Mouse (Mus musculus) liver, embryonic 16.5 days (tissue): ENCODE measurements at regions not wholly inside any gene's neighbourhood (a gene's known extent, or its start where the extent isn't known, plus 50 kb on each side); places are given as distances from the start of the nearest gene placed in this dataset.

Source experiments
- ATAC-seq: fragments of 200-750 bp; cut with Nextera tagmentation; 2 replicates; pipeline ENCODE4 v1.8.0; 2017; ENCODE audit warnings: low read depth, mild to moderate bottlenecking, moderate number of reproducible peaks, moderate library complexity
- H3K27ac ChIP-seq: fragments of 300-500 bp; sonication (generic); 2 replicates; pipeline ENCODE4 v1.5.1; 2014; ENCODE audit warnings: mild to moderate bottlenecking, low read length
- H3K27me3 ChIP-seq: fragments of 300-500 bp; sonication (generic); 2 replicates; pipeline ENCODE4 v1.6.1; 2014; ENCODE audit warnings: low read depth, low read length, mixed read lengths; ENCODE audit not compliant: control insufficient read depth, insufficient read depth
- H3K36me3 ChIP-seq: fragments of 300-500 bp; sonication (generic); 2 replicates; pipeline ENCODE4 v1.6.1; 2014; ENCODE audit warnings: mild to moderate bottlenecking; ENCODE audit not compliant: control insufficient read depth, insufficient read depth
- H3K4me1 ChIP-seq: fragments of 300-500 bp; sonication (generic); 2 replicates; pipeline ENCODE4 v1.6.1; 2014; ENCODE audit warnings: low read depth, low read length, mixed read lengths; ENCODE audit not compliant: control insufficient read depth
- H3K4me2 ChIP-seq: fragments of 300-500 bp; sonication (generic); 2 replicates; pipeline ENCODE4 v1.6.1; 2014; ENCODE audit warnings: low read depth, low read length, mixed read lengths
- H3K4me3 ChIP-seq: fragments of 300-500 bp; sonication (generic); 2 replicates; pipeline ENCODE4 v1.5.1; 2014; ENCODE audit warnings: low read depth, mild to moderate bottlenecking, low read length
- H3K9ac ChIP-seq: fragments of 300-500 bp; sonication (generic); 2 replicates; pipeline ENCODE4 v1.6.1; 2014; ENCODE audit warnings: low read depth, low read length
- H3K9me3 ChIP-seq: fragments of 300-500 bp; sonication (generic); replicated peaks from 2 replicates; pipeline ENCODE4 v1.6.1; 2016; ENCODE audit warnings: low read length; ENCODE audit not compliant: control insufficient read depth
- WGBS: fragments of 180-500 bp; shearing (Covaris S2); extraction: QIAGEN DNeasy Blood & Tissue Kit; methylation state at CpG from one replicate; pipeline ENCODE4 v1.1.7; 2014; ENCODE audit not compliant: insufficient replicate concordance; 5-methylcytosine and 5-hydroxymethylcytosine counted together

- H3K36me3 ChIP-seq = no peaks in the 10 kb centered on the region
- H3K9ac ChIP-seq = no peak overlapping the region
- H3K4me1 ChIP-seq = no peaks in the 10 kb centered on the region
- H3K27me3 ChIP-seq = no peaks in the 10 kb centered on the region
- H3K4me2 ChIP-seq = no peak overlapping the region
- no peak for ATAC-seq
- no peak overlapping the region for H3K4me3 ChIP-seq
- no peak overlapping the region for H3K27ac ChIP-seq
- H3K9me3 ChIP-seq = no peaks in the 10 kb centered on the region
- 71% methylated on average over 3 of the region's 3 CpGs for WGBS
Observed at GRCm38 (mm10) chr1:189107156-189107555, 99.5 kb upstream of the Kctd3 start.

GRCm38 (mm10) chr1:189105276-189105675 lies 97.6 kb upstream of the Kctd3 start:
- Histone ChIP-seq H3K9me3 (no peaks in the 10 kb centered on the region), H3K4me2 (no peak overlapping the region), H3K27ac (no peak overlapping the region), H3K4me1 (no peaks in the 10 kb centered on the region), H3K4me3 (no peak overlapping the region), H3K36me3 (no peaks in the 10 kb centered on the region), H3K9ac (no peak overlapping the region), H3K27me3 (no peaks in the 10 kb centered on the region)
- 54% methylated on average over 4 of the region's 4 CpGs for WGBS
- no peak for ATAC-seq

DNA sequence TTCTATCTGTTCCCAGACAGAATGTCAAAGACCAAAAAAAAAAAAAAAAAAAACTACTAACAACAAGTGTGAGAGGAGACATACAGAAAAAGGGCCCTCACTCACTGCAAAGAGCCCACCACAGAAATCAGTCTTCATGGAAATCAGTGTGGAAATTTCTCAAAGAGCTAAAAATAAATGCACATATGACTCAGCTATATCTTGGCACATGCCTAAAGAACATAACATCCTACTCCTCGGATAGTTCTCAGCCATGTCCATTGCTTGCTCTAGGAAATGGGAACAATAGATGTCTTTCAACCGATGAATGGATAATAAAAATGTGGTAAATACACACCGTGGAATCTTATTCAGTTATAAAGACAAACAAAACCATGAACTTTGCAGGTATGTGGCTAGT lies 95.1 kb upstream of the Kctd3 start:
- no peak for ATAC-seq
- Histone ChIP-seq H3K4me1 (no peaks in the 10 kb centered on the region), H3K27me3 (no peaks in the 10 kb centered on the region), H3K4me2 (no peak overlapping the region), H3K4me3 (no peak overlapping the region), H3K9me3 (no peaks in the 10 kb centered on the region), H3K36me3 (no peaks in the 10 kb centered on the region), H3K27ac (no peak overlapping the region), H3K9ac (no peak overlapping the region)
- WGBS = 53% methylated on average over 3 of the region's 3 CpGs

DNA sequence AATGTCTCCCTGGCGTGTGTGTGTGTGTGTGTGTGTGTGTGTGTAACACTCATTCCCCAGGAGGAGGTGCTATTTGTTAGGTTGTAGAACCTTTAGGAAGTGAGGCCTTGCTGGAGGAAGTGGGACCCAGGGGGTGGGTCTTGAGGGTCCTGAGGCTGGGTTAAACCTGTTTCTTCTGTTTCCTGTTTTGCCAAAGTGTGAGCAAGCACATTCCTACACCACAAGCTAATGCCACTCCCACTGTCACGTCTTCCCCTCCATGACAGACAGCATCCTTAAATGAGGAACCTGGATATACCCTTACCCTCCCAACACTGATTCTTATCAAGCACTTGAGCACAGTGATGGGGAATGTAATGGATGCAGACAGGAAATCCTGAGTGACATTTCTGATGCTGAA lies 91.5 kb upstream of the Kctd3 start:
- H3K4me3 ChIP-seq = no peak overlapping the region
- H3K9me3 ChIP-seq = no peaks in the 10 kb centered on the region
- H3K4me2 ChIP-seq = no peak overlapping the region
- ATAC-seq = no peak
- H3K9ac ChIP-seq = no peak overlapping the region
- no peaks in the 10 kb centered on the region for H3K4me1 ChIP-seq
- H3K36me3 ChIP-seq = no peaks in the 10 kb centered on the region
- no peaks in the 10 kb centered on the region for H3K27me3 ChIP-seq
- 29% methylated on average over 2 of the region's 2 CpGs for WGBS
- no peak overlapping the region for H3K27ac ChIP-seq

DNA sequence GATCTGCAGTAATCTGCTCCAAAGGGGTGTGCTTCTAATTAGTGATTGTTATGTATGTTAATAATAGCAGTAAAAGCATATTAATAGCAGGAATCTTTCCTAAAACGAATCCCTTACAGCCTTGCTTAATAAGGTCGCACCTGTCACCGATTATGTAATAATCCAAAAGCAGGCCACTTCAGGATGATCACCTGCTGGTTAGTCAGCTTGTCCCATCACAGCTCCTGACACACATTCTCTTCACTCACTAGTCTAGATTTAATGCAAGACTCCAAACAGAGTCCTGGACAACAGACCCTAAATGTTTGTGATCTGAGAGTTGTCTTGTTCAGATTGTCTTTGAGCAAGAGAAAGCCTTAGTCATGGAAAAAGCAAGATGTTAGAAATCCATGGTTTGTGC lies 85.2 kb upstream of the Kctd3 start:
- Histone ChIP-seq H3K9ac (no peak overlapping the region), H3K4me2 (no peak overlapping the region), H3K4me1 (no peaks in the 10 kb centered on the region), H3K27ac (no peak overlapping the region), H3K27me3 (no peaks in the 10 kb centered on the region), H3K9me3 (no peaks in the 10 kb centered on the region), H3K36me3 (no peaks in the 10 kb centered on the region), H3K4me3 (no peak overlapping the region)
- no peak for ATAC-seq
- WGBS = 61% methylated on average over 3 of the region's 3 CpGs

DNA sequence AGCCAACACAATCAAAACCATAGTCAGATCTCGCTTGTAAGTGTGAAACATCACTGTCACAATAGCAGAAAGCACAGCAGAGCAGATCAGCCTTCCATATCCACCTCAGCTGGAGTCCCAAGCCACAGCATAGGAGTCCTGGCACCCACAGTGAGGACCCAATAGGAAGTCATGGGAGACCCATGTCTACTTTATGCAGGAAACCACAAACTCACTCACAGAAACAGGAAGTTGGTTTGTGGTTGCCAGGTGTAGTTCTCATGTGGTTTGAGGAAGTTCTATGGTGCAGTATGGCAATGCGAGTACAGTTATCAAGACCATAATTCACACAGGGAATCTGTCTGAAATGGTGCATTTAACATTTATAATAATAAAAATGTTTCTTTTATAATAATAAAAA lies 77.6 kb upstream of the Kctd3 start:
- ATAC-seq = peak; percentile 13; the same call in 1 of the 2 replicates
- Histone ChIP-seq H3K36me3 (no peaks in the 10 kb centered on the region), H3K27ac (no peak overlapping the region), H3K4me1 (no peaks in the 10 kb centered on the region), H3K4me3 (no peak overlapping the region), H3K4me2 (no peak overlapping the region), H3K9ac (no peak overlapping the region), H3K27me3 (no peaks in the 10 kb centered on the region), H3K9me3 (no peaks in the 10 kb centered on the region)
- WGBS = 17% methylated on average over 2 of the region's 2 CpGs

DNA sequence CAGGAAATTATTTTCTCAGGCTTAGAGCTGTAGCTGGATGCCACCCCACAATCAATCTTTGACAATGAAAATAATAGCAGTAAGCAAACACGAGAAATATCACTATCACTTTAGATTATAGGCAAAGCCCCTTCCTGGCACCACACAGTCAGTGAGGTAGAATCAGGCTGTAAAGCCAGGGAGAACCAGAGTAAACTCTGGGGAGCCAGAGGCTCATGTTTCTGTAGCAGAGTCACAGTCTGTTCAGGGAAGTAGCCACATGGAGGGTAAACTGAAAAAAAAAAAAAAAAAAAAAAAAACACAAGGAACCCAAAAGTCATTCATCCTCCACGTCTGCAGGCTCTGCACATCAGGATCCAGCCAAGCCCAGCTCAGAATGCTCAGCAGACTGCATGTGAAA lies 73.6 kb upstream of the Kctd3 start:
- Histone ChIP-seq H3K4me3 (no peak overlapping the region), H3K4me1 (no peaks in the 10 kb centered on the region), H3K9ac (no peak overlapping the region), H3K27ac (no peak overlapping the region), H3K36me3 (no peaks in the 10 kb centered on the region), H3K27me3 (no peaks in the 10 kb centered on the region), H3K4me2 (no peak overlapping the region), H3K9me3 (no peaks in the 10 kb centered on the region)
- 29% methylated on average over 2 of the region's 2 CpGs for WGBS
- ATAC-seq = no peak

DNA sequence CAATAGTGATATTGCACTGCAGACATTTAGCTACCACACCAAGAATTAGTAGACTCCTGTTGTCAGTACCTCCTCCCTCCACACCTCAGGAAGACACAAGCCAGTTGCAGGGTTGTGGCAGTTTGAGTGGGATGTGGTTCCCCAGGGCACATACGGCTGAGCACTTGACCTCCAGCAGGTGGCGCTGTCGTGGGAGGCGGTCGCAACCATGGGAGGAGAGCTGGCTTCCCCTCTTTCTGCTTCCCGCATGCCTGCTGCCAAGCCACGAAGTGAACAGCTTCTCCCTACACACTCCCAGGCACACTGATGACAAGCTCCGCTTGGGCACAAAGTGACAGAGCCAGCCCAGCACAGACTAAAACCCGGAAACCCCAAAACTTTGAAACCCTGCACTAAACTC lies 73.2 kb upstream of the Kctd3 start:
- no peaks in the 10 kb centered on the region for H3K27me3 ChIP-seq
- H3K9ac ChIP-seq = no peak overlapping the region
- H3K4me3 ChIP-seq = no peak overlapping the region
- no peaks in the 10 kb centered on the region for H3K9me3 ChIP-seq
- no peak overlapping the region for H3K4me2 ChIP-seq
- no peak; the same call in 1 of the 2 replicates for ATAC-seq
- WGBS = 17% methylated on average over 9 of the region's 9 CpGs
- no peaks in the 10 kb centered on the region for H3K4me1 ChIP-seq
- H3K36me3 ChIP-seq = no peaks in the 10 kb centered on the region
- no peak overlapping the region for H3K27ac ChIP-seq

DNA sequence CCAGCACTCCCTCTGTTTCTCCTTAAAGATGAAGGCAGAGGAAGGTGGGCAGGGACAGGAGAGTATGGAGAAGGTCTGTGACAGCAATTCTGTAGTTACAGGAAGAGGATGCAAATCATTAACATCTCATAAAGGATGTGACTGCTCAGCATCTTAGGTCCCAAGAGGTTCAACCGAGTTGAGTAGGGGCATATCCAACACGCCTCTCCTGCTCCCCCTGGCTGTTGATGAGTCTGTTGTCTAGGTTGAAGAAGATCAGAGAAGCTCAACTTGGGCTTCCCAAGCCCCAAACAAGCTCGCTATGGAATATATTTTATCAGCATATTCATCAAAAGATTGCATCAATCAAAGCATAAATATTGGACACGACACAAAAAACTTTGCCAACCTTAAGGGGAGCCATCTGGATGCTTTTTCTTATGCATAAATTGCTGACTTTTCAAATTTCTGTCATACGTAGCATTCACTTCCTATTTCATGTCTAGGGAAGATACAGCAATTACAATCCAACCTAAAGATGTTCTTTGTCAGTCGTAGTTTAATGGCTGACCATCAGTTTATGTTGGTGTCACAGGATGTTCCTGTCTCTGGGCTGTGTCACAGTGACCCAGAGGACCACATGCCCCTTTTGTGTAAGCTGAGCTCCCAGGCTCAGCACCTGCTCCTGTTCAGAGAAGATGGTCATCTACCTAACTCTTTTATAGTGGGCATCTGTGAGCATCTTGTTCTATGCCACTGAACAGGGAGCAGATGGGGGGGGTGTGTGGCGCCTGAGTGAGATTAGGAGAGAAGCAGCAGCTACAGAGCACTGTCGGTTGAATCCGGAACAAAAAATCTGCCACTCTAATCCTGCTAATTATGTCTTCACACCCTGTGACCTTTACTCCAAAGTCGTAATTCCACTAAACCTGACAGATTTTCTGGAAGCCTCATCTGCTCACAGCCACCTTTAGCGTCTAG lies 72.1 kb upstream of the Kctd3 start:
- 52% methylated on average over 11 of the region's 11 CpGs for WGBS
- H3K9ac ChIP-seq = no peak overlapping the region
- H3K27me3 ChIP-seq = no peaks in the 10 kb centered on the region
- no peaks in the 10 kb centered on the region for H3K36me3 ChIP-seq
- H3K4me1 ChIP-seq = no peaks in the 10 kb centered on the region
- H3K27ac ChIP-seq = no peak overlapping the region
- H3K4me2 ChIP-seq = no peak overlapping the region
- H3K4me3 ChIP-seq = no peak overlapping the region
- no peaks in the 10 kb centered on the region for H3K9me3 ChIP-seq
- ATAC-seq = no peak
